Mouse (Mus musculus) olfactory bulb, adult 2 months (tissue): ENCODE data around the gene Nlk.

Source experiments
- CTCF ChIP-seq: fragments of 200-500 bp; IDR thresholded peaks from 2 replicates; pipeline ENCODE4 v1.5.1; 2012; ENCODE audit warnings: low read depth, mild to moderate bottlenecking, low read length, moderate library complexity; ENCODE audit not compliant: insufficient read depth
- POLR2A ChIP-seq: fragments of 200-500 bp; IDR thresholded peaks from 2 replicates; pipeline ENCODE4 v1.6.1; 2012; ENCODE audit warnings: mild to moderate bottlenecking, low read depth, low read length, moderate library complexity; ENCODE audit not compliant: insufficient read depth

- no peak for TF ChIP-seq CTCF
- no peak for TF ChIP-seq POLR2A
Observed at GRCm38 (mm10) chr11:78609657-78610056, 87.5 kb downstream of the Nlk start.
